Mouse (Mus musculus): Measurements from ENCODE around the gene Lmntd1.

The Lmntd1 gene

DNA sequence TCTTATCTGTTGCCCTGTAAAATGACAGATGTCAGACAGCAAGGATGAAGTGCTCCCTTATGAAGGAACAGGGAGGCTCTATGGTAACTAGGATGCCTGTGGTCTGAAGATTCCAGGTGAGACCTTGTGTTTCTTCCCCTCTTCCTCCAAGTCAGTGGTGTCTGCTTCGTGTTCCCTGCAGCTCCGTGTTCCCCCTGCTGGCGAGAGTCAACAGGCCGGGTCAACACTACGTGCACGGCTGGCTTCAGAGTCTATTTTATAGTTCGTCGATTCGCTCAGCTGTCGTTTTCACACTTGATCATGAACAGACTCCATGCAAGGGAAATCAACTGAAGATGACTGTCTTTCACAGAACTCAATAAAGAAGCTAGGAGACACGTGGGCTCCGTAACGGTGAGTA lies 171.3 kb downstream of the Lmntd1 start:
- no peak for ATAC-seq (ENCODE audit: insufficient number of reproducible peaks, low FRiP score, low TSS enrichment)

DNA sequence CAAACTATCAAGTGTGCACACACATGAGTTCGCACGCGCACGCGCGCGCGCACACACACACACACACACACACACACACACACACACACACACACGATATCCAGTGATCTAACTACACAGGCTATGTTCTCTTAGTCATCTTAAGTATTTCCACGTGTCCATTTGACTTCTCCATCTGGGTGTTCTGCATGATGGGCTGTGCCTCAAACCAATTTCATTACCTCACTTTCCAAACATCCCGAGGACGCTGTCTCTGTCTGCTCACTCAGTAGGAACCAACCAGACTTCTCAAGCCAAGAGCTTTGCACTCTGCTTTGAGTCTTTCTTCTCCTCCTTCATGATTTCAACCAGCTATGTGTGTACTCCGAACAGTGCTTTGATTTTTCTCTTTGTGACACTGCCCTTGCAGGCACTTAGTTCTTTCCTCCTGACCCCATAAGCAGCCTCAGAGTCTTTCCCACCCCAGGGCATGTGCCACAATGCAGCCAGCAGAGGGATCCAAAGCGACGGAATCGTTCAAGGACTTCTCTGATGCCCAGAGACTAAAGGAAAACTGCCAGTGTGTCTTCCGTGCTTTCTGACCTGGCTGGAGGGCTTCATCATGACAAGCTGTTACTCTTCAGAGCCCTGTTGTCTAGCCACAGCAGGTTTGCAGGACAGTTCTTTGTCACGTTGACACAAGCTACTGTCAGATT lies 172.6 kb downstream of the Lmntd1 start:
- peak; percentile 34; the same call in 1 of the 2 replicates for ATAC-seq (ENCODE audit: insufficient number of reproducible peaks, low FRiP score, low TSS enrichment)

DNA sequence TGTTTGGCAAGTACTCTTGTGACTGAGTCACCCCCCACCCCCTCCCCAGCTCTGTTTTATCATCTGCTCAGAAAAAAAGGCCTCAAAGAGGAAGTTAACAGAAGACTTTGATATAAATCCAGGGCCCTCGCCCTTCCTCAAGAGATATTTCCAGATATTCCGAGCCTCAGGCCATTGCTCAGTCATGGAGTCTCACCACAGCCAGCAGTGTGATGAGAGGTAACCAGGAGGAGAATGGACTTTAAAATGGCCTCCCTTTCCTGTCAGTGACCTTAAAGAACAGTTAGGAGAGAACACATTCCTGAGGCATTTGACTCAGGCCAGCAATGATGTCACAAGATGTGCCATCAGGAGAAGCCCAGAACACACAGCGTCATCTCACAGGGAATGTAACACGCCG lies 175.3 kb downstream of the Lmntd1 start:
- no peak for ATAC-seq (ENCODE audit: insufficient number of reproducible peaks, low FRiP score, low TSS enrichment)

DNA sequence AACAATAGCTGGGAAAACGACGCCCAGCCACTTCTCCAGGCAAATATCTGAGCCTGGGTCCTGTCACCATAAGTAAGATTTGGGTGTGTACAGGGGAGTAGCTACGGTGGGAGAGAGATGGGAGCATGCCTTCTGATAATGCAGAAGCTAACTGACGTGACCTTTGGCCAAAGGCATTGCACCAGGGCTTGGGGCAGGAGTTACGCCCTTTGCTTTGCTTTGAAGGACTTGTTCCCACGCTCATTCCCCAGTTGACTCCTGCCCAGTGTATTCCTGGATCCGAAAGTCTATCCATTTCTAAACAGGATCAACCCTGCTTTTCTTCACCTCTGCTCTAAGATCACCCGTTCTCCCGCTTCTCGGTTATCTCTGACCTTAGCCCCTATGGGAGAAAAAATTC lies 178.4 kb downstream of the Lmntd1 start:
- no peak for ATAC-seq (ENCODE audit: insufficient number of reproducible peaks, low FRiP score, low TSS enrichment)

DNA sequence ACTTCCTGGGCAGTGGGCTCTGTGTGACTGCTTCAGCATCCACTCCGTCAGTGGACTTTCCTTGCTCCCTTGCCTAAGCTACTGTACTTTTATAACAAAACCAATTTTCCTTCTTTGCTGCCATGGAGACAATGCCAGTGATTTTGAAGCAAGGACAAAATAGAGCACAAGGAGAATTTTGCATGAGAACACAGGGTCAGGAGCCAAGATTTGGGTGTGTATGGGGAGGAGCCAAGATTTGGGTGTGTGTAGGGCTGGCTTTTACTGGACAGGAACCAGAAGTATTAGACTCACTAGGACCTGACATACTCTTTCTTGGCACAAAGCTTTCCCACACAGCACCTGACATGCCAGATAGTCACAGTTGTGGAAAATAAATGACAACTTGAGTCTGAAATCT lies 179.0 kb downstream of the Lmntd1 start:
- ATAC-seq (ENCODE audit: insufficient number of reproducible peaks, low FRiP score, low TSS enrichment): no peak

DNA sequence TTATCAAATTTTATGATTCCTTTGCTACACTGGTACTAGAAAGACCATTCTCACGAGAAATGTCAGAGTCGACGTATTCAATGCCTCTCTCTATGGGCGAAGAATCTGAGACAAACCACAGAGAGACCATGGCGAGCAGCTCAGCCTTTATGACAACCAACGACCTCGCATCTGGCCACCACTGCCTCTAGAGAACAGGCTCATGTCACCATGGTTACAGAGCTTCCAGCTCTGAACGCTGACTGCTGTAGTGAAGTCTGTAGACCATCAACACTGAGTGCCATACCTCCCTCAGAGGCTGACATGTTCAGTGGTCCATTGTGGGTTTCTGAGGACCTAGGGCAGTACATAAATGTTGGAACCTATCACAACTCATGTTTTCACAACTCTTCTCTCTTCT lies 180.2 kb downstream of the Lmntd1 start:
- no peak for ATAC-seq (ENCODE audit: insufficient number of reproducible peaks, low FRiP score, low TSS enrichment)

DNA sequence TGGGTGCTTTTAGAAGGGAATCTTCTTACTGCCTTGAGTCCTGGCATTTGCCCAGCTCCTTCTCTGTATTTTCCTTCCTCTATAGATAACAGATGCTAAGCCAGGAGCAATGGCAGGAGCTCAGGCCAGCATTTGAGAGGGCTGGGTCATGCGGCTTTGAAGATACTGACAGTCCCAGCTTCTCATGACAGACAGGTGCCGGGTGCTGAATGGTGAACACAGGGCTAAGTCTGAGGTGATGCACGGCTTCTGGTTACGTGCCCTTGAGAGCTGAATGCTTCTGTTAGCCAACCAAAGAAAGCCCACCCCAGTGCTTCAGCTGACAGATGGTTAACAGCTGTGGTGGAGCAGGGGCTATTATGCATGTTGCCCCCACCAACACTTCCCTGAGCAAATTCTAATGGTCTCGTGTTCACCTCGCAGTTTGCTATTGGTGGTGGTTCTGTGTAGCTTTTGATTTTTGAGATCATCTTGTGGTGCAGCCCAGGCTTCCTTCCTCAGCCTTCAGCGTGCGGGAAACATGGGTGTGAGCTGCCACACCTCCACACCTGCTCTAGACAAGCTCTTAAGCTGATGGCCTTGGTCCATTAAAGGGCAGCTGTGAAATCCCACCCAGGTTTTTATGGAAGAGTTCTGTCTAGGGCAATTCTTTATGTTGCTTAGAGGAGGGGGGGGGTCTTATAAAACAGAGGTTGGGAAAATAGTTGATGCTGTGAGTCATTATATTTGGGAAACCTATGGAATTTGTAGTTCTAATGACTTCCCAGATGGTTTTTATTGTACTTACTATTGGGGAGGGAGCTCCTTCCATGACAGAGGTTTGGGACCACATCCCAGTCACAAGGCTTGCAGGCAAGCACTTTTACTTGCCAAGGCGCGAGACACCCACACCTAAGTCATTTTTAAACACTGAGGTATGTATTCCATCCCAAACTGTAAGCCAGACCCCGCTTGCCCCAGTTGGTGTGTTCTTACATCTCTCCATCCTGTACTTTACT lies 181.1 kb downstream of the Lmntd1 start:
- ATAC-seq (ENCODE audit: insufficient number of reproducible peaks, low FRiP score, low TSS enrichment): no peak

DNA sequence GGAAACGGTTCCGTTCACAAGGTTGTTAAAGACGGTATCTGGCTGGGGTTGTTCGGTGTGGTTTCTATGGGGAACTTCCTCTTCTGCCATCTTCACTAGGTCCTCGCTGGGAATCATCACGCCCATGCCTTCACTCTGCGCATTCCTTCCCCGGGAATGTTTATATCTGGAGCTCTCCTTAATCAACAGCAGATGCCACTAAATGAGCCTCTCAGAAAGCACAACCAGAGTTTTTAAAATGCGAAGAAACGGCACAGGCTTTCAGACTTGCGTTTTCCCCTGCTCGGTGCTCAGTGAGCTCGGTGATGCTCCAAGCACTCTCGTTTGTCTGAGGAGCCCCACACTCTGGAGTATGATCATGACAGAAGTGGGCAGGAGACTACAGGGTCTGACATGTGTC lies 182.4 kb downstream of the Lmntd1 start:
- no peak for ATAC-seq (ENCODE audit: insufficient number of reproducible peaks, low FRiP score, low TSS enrichment)

DNA sequence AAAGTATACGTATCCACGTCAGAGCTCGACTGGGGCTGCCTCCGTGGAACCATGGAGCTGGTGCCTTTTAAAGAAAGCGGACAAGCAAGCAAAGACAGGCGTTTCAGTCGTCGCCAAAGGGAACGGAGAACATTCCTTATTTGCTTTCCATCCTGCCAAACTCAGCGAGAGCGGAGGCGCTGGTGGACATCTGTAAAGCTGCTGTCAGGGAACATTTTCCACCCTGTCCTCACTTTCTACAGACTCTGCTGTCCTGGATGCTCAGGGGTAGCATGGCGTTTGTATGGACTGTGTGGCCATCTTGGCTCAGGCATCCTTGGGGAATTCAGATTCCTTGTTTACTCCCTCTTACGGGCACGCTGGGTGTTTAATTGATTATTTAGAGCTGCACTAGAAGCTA lies 186.7 kb downstream of the Lmntd1 start:
- ATAC-seq (ENCODE audit: insufficient number of reproducible peaks, low FRiP score, low TSS enrichment): no peak

DNA sequence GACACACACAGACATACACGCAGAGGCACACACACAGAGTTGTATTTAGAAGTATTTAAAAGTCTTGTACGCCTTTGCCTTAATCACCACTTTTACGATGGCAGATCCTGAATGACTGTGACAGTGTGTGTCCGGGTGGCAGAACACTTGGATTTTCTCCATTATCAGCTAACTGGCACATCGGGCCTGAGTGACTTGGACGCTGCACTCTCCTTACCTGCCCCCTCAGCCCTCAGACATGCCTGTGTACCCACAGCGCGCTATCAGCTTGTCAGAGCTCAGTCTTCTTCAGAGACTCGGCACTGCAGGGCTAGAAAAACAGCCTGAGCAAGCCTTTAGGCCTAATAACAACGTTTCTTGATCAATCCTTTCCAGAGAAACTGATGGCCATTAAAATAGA lies 187.6 kb downstream of the Lmntd1 start:
- ATAC-seq (ENCODE audit: insufficient number of reproducible peaks, low FRiP score, low TSS enrichment): no peak

DNA sequence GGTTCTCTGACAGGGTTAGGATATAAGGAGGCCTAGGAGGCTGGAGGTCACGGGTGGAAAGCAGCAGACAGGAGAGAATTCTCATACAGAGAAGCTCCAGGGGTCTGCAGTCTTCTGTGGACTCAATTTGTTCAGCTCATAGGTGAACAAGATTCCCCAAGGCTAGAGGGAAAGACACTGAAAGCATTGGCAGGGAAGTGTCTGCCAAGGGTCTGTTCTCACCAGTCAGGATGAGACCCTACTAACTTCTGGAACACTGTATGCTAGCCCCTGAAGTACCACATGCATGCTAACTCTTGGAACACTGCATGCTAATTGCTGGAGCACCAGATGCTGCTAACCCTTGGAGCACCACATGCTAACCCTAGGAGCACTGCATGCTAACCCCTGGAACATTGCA lies 190.0 kb downstream of the Lmntd1 start:
- no peak for ATAC-seq (ENCODE audit: insufficient number of reproducible peaks, low FRiP score, low TSS enrichment)

DNA sequence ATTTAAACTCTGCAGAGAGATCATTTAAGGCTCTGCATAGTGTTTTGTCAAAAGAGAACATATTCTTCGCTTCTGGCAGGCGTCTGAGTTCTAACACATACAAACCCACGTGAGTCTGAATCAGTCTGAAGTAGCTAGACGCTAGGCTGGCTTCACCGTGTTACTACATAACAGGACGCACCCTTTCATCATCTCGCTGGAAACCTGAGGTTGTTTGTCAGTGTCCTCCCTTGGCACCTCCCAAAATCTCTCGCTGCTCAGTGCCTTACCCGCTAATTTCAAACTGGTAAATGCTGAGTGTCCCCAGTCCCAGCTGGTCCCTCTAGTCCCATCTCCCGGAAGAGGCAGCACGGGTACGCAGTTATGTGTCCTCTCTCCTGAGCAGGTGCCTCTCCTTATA lies 190.6 kb downstream of the Lmntd1 start:
- no peak for ATAC-seq (ENCODE audit: insufficient number of reproducible peaks, low FRiP score, low TSS enrichment)

DNA sequence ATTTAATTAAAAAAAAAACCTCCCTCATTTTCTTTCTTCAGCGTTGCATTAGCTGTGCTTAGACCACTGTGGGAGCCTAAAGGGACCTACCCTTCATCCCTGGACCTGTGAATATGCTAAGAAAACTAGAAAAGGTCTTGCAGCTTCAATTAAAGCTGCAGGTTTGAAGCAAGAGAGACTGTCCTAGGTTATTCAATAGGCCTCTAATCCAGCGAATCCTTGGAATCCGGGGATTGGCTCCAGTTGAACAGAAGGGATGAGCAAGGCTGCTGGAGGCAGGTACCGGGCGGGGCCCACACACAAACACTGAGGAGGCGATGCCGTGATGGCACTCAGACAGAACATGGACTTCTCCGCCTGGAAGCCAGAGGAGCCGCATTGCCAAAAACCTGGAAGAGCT lies 192.5 kb downstream of the Lmntd1 start:
- no peak for ATAC-seq (ENCODE audit: insufficient number of reproducible peaks, low FRiP score, low TSS enrichment)

DNA sequence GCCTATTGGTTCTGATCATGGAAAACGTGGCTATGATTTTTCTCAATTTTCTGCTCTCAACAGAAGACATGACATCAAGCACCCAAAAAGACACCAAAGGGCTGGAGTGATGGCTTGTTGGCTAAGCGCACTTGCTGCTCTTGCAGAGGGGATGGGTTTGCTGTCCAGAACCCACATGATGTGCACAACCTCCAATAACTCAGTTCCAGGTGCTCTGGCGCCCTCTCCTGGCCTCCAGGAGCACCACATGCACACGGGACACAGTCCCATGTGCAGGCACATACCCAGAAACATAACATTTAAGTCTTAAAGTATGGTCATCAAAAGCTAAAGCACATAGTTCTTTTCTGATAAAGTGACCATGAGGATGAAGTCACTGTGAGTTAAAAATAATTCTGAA lies 193.7 kb downstream of the Lmntd1 start:
- no peak for ATAC-seq (ENCODE audit: insufficient number of reproducible peaks, low FRiP score, low TSS enrichment)

DNA sequence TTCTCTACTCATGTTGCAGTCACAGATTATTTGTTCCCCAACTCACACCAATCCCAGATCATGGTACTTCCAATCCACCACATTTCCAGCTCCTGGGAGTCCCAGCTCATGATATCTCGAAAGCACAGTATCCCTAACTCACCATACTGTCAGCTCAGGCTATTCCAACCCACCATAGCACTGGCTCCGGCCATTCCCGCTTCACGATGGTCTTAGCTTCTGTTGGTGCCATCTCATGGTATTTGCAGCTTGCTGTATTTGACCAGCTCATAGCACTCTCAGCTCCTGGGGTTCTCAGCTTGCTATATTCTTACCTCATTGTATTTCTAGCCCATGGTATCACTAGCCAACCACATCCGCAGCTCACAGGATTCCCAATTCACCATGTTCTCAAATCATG lies 195.3 kb downstream of the Lmntd1 start:
- ATAC-seq (ENCODE audit: insufficient number of reproducible peaks, low FRiP score, low TSS enrichment): no peak

DNA sequence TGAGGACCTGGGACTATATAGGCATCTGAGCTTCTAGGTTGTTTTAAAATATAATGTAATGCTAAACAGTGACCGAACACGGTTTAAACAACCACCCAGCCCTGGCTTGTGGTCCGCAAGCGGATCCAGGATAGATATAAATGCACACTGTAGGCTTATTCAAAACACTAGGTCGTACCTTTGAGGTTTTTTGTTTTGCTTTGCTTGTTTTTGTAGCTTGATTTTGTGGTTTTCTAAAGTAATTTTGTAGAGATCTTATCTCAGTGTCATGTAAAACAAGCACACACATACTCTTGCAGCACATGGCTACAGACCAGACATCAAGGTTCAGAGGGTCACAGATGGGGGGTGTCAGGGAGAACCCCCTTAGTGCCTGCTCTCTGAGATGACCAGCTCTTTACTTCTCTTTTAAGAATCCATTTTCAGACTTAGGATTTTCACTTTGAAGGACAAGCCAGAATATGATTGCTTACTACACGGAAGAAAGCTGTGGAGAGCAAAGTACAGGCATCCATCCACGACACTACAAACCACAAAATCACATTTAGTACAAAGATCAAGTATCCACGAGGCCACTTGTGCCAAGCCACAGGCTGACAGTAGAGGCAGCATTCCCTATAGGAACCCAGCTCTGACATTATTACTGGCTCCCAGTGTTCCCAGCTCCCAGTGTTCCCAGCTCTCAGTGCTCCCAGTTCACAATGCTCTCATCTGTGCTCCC lies 196.2 kb downstream of the Lmntd1 start:
- no peak for ATAC-seq (ENCODE audit: insufficient number of reproducible peaks, low FRiP score, low TSS enrichment)

DNA sequence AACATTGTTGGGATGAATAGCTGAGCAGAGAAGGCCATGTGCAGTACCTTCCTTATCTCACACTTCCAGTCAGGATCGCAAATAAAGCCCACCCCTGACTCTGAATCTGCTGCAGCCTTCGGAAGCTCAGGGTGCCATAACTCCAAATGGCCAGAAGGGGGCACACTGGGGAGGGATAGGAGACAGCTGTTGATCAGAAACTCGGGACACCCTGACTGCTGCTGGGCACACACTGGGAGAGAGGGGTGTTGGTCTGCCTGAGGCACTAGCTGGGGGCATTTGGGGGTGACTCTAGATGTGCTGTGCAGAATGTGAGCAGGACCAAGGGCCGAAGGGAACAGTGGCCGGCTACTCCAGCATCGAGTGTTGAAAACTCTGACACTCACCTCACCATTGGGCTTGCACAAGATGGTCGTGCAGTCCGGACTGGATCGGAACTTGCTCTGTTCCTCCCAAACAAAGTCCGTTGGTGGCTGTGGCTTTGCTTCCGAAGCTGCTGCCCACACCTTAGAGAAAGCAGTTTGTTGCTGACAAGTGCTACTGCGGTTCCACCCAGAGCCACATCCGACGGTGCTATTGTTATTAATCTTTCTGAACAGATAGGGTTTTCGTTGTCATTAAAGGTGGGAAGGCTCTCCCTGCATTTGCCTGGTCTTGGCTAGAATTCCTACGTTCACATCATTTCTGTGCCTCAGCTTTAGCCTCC lies 197.0 kb downstream of the Lmntd1 start:
- ATAC-seq (ENCODE audit: insufficient number of reproducible peaks, low FRiP score, low TSS enrichment): no peak

DNA sequence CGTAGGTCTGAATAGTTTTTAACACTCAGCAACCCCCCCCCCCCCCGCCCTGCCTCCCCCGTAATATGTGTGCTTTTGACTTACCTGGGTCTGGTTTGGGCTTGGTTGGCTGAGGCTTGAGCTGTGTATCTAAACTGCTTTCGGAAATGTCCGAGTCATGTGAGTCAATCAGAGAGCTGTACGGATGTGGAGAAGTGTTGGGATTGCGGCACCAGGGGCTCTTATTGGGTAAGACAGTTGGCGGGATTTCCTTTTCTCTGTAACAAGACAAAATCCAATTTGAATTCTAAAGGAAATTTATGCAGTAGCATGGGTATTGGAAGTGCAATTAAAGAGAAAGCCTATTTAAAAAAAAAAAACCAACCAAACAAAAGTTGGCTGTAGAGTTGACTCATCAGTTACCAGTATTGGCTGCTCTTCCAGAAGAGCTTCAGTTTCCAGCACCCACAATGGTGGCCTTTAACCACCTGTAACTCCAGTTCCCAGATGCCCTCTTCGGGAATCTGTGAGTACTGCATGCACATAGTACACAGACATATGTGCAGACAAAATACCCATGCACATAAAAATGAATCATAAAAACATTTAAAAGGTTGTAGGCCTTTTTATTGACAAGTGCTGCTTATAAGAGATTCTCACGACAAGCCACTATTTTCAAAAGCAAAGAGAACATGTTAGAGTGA lies 209.6 kb downstream of the Lmntd1 start:
- ATAC-seq (ENCODE audit: insufficient number of reproducible peaks, low FRiP score, low TSS enrichment): no peak

DNA sequence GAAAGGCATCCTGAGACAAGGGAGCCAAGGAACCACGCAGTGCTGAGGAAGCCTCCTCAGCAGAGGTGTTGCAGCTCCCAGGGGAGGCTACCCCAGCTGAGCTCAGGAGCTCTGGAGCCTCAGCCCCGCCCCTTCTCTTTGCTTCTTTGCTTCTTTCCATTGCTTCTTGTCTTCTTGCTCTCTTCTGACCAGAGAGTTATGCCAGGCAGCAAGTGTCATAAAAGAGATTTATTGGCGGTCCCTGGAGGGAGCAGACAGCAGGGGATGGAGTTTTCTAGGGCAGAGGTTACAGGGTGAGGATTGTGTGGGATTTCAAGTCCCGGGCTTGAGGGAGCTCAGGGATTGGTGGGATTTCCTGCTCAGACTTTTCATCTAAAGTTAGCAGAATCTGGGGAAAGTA lies 213.0 kb downstream of the Lmntd1 start:
- ATAC-seq (ENCODE audit: insufficient number of reproducible peaks, low FRiP score, low TSS enrichment): no peak

DNA sequence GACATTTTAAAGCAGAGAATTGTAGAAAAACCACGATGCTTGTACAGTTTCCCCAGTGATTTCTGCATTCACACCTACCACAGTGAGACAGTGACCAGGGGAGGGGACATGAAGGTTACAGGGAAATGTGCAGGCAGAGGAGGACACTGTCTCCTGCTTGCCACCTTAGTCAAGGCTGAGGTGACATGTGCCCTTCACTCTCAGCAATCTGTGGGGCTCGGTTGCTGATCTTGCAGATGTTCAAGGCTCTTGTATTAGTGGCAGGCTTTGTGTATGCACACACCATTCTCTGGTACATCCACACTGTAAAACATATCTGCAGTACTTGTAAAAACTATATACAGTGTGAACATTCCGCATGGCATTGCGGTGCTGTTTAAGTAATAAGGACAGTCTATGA lies 216.2 kb downstream of the Lmntd1 start:
- ATAC-seq (ENCODE audit: insufficient number of reproducible peaks, low FRiP score, low TSS enrichment): no peak
